Mouse (Mus musculus): ENCODE data around the gene Eaf2. TPM values are rescaled to one million over a fixed set of nuclear protein-coding genes. Genes with fewer than 3 reads are reported as not detected.
"Not testable (repeated sequence)": the region's sequence is repeated elsewhere in the genome, so short reads cannot be mapped to it uniquely, and the experiment has no call there.

The Eaf2 gene
- total and polyA plus RNA-seq, 3 experiments = 3.5 to 7.4 (median 5.0) TPM

- H3K4me1 ChIP-seq (ENCODE audit: control insufficient read depth in 1 of 2, insufficient read depth in 2 of 2) = peaks cover 0 to 19% of the 10 kb centered on the region in 2 experiments; a peak in 2 of 4 replicates
- 0 out of 2 replicates have a peak, but pooled peaks cover 3% of the 10 kb centered on the region for H3K79me2 ChIP-seq (replicated peaks; ENCODE audit: control insufficient read depth, extremely low read depth, insufficient read depth, poor library complexity, severe bottlenecking)
- H3K9me3 ChIP-seq (replicated peaks; ENCODE audit: low read length) = no peaks in the 10 kb centered on the region
- no peak overlapping the region for H3K9ac ChIP-seq (ENCODE audit: insufficient read depth, low read depth)
- dilution Hi-C loops (cut with MboI; ENCODE audit: extremely low pct_ligation_motif_present, extremely low pct_unique_long_range_greater_than_20kb, low sequenced_read_pairs) (no loop called here), in situ Hi-C loops (cut with MboI; ENCODE audit: low pct_ligation_motif_present, low pct_unique_long_range_greater_than_20kb, low sequenced_read_pairs) (no loop called here)
- no peak overlapping the region for H3K4me2 ChIP-seq (ENCODE audit: insufficient read depth, low read depth, poor library complexity, severe bottlenecking)
- H3K27ac ChIP-seq (ENCODE audit: insufficient read depth, low read depth) = no peak overlapping the region
- no peaks in the 10 kb centered on the region for H3K27me3 ChIP-seq (replicated peaks)
- H3K4me3 ChIP-seq (replicated peaks in 1 of 3; ENCODE audit: low read depth in 2 of 3, low read length in 2 of 3, poor library complexity in 1 of 3) = no peak overlapping the region
- TF ChIP-seq ELF1 (IDR thresholded peaks at IDR 0.05; ENCODE audit: low read depth, low read length) = no peak
- TF ChIP-seq ZNF384 (IDR thresholded peaks at IDR 0.05; ENCODE audit: low read depth, low read length) = peak; percentile 88
- H3K36me3 ChIP-seq (replicated peaks in 1 of 2; ENCODE audit: control insufficient read depth in 1 of 2, insufficient read depth in 1 of 2, low read length in 1 of 2) = peaks cover 7 to 43% of the 10 kb centered on the region in 2 experiments
- no peak for DNase-seq (ENCODE audit: extremely low read depth)
Measured at GRCm38 (mm10) chr16:36851202-36851601, 23.6 kb downstream of the Eaf2 start.

- H3K79me2 ChIP-seq (replicated peaks; ENCODE audit: control insufficient read depth, extremely low read depth, insufficient read depth, poor library complexity, severe bottlenecking); H3K9ac ChIP-seq (ENCODE audit: insufficient read depth, low read depth); in situ Hi-C loops (cut with MboI; ENCODE audit: low pct_ligation_motif_present, low pct_unique_long_range_greater_than_20kb, low sequenced_read_pairs); H3K9me3 ChIP-seq (replicated peaks; ENCODE audit: low read length); H3K4me2 ChIP-seq (ENCODE audit: insufficient read depth, low read depth, poor library complexity, severe bottlenecking); H3K27me3 ChIP-seq (replicated peaks); dilution Hi-C loops (cut with MboI; ENCODE audit: extremely low pct_ligation_motif_present, extremely low pct_unique_long_range_greater_than_20kb, low sequenced_read_pairs); DNase-seq (ENCODE audit: extremely low read depth); H3K27ac ChIP-seq (ENCODE audit: insufficient read depth, low read depth); H3K4me3 ChIP-seq (replicated peaks in 1 of 3; ENCODE audit: low read depth in 2 of 3, low read length in 2 of 3, poor library complexity in 1 of 3): not testable (repeated sequence)
- TF ChIP-seq ZNF384 (IDR thresholded peaks at IDR 0.05; ENCODE audit: low read depth, low read length) = peak; percentile 86
- H3K4me1 ChIP-seq (ENCODE audit: control insufficient read depth in 1 of 2, insufficient read depth in 2 of 2) = peaks cover 0 to 16% of the 10 kb centered on the region in 2 experiments; a peak in 2 of 4 replicates
- H3K36me3 ChIP-seq (replicated peaks in 1 of 2; ENCODE audit: control insufficient read depth in 1 of 2, insufficient read depth in 1 of 2, low read length in 1 of 2) = peaks cover 14 to 42% of the 10 kb centered on the region in 2 experiments
Measured at GRCm38 (mm10) chr16:36846894-36847293, 27.9 kb downstream of the Eaf2 start.

GRCm38 (mm10) chr16:36828820-36829219, 46.0 kb downstream of the Eaf2 start:
- Histone ChIP-seq H3K79me2 (replicated peaks; ENCODE audit: control insufficient read depth, extremely low read depth, insufficient read depth, poor library complexity, severe bottlenecking) (peaks cover 20% of the 10 kb centered on the region), H3K9me3 (replicated peaks; ENCODE audit: low read length) (no peaks in the 10 kb centered on the region), H3K9ac (ENCODE audit: insufficient read depth, low read depth) (peak overlapping the region; percentile 83), H3K27ac (ENCODE audit: insufficient read depth, low read depth) (no peak overlapping the region), H3K4me2 (ENCODE audit: insufficient read depth, low read depth, poor library complexity, severe bottlenecking) (peak overlapping the region; percentile 74), H3K4me1 (ENCODE audit: control insufficient read depth in 1 of 2, insufficient read depth in 2 of 2) (peaks cover 0 to 39% of the 10 kb centered on the region in 2 experiments; a peak in 2 of 4 replicates), H3K36me3 (replicated peaks in 1 of 2; ENCODE audit: control insufficient read depth in 1 of 2, insufficient read depth in 1 of 2, low read length in 1 of 2) (peaks cover 0 to 6% of the 10 kb centered on the region in 2 experiments), H3K27me3 (replicated peaks) (peaks cover 3% of the 10 kb centered on the region), H3K4me3 (replicated peaks in 1 of 3; ENCODE audit: low read depth in 2 of 3, low read length in 2 of 3, poor library complexity in 1 of 3) (peak overlapping the region; percentile 60 to 91 (median 82))
- DNase-seq (ENCODE audit: extremely low read depth) = peak; percentile 15
- dilution Hi-C loops (cut with MboI; ENCODE audit: extremely low pct_ligation_motif_present, extremely low pct_unique_long_range_greater_than_20kb, low sequenced_read_pairs) = no loop called here
- in situ Hi-C loops (cut with MboI; ENCODE audit: low pct_ligation_motif_present, low pct_unique_long_range_greater_than_20kb, low sequenced_read_pairs) = no loop called here
- TF ChIP-seq BHLHE40 (IDR thresholded peaks at IDR 0.05; ENCODE audit: low read depth, low read length) (no peak), SIN3A (IDR thresholded peaks at IDR 0.05; ENCODE audit: low read length) (peak; percentile 49), JUN (IDR thresholded peaks at IDR 0.05; ENCODE audit: insufficient read depth, low read depth, low read length) (no peak), UBTF (IDR thresholded peaks at IDR 0.05; ENCODE audit: low read depth, low read length) (no peak), CHD1 (IDR thresholded peaks at IDR 0.05; ENCODE audit: low read depth, low read length) (peak; percentile 80)
